Mouse (Mus musculus) left cerebral cortex, postnatal 25 days (tissue): ENCODE results near the gene Pex16. TPM values are rescaled to one million over a fixed set of nuclear protein-coding genes. Genes with fewer than 3 reads are reported as not detected.
A peak's percentile ranks its signal among the peaks of the same experiment; 100 is the strongest.

Experiments used
- DNase-seq, 2 experiments: peaks; one replicate each; pipeline ENCODE4 v3.0.0; 2022; ENCODE audit warnings: low spot score in 2 of 2, mixed read lengths in 1 of 2
- intact Hi-C: fragments of 180-260 bp; cut with DNase I; formaldehyde crosslinking; loops from one replicate; pipeline ENCODE4 v1.15.1; 2025
- total RNA-seq, 2 experiments: library from RNA; stranded (reverse); gene quantifications; 2 replicates each; pipeline ENCODE4 v1.2.3; 2021

The Pex16 gene
- total RNA-seq: 10 to 100 TPM; 31.1 to 35.5 TPM

DNA sequence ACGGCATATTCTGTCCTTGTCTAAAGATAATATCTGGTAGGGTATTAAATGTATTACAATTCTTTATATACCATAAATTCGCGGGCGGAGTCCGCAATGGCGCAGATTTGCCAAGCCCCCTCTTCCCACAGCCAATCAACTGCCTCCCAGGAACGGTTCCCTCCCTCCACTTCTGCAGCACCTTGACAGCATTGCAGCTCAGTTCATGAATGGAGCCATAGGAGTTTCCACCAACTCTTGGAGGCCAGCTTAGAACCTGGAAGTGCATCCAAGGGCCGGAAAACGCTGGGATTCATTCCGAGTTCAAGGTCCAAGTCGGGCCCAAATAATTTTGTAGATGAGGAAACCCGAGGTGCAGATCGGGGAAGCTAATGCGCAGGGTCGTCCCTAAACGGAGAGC is at the start of gene Pex16, which contains the start of gene Large2:
Pex16 (plus strand) TSS at position 163 of the 400 bp plus-strand sequence.
Large2 (minus strand) TSS at position 356 of the 400 bp plus-strand sequence.
- intact Hi-C loops: no loop called here
- DNase-seq: peak; percentile 47 to 78

DNA sequence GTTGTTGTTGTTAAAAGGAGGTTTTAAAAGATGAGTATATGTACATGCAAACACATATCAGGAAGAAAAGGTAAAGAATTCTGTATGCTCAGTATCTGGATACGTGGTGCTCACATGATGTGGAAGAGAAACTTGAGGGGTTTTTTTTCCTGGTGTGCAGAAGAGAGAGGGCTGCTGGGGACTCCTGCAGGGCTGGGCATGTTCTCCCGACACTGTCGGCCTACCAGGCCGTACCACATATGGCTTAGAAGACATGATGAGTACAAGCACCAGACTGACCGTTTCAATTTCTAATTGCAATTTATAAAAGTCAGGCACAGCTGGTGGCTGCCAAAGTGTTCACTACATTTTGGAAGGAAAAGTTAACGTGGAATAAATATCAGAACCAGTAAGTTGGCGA is 48.8 kb upstream of the Pex16 start:
- intact Hi-C loops: no loop called here
- DNase-seq: no peak

DNA sequence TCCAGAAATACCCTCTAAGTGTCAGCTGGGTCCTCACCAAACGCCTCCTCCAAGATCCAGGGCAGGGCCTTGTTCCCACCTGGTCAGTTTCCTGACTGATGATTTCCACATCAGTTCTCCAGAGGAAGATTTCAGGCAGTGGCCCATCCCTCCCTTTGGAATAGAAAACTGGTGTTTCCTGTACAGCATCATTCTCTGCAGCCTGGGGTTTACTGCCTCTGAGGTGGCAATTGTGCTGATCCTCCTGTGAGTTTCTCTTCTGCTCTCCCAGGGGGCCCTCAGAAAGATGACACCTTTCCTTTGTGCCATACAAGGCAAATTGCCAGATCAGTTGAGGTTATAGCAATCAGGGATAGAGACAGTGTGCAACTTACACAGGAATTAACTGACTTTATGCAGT is 48.3 kb upstream of the Pex16 start:
- DNase-seq: no peak

DNA sequence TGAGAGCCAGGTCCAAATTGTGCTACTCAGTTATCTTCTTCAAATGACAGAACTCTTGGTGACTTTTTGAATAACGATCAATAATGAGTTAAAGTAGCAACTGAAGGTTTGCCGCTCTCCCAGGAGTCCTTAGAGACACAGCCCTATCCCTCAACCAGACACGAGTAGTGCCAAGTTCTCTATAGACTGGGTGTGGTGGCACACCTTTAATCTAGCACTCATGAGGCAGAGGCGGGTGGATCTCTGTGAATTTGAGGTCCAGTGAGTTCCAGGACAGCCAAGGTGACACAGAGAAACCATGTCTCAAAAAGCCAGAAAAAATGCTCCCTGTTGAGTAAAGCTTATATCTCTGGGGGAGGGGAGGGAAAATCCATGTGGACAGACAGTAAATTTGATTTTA is 46.9 kb upstream of the Pex16 start:
- intact Hi-C loops: no loop called here
- DNase-seq: no peak

More for the DNA sequence above, 48.3 kb upstream of the Pex16 start:
- intact Hi-C loops: no loop called here

GRCm38 (mm10) chr2:92328206-92328605 is 46.3 kb upstream of the Pex16 start:
- no peak for DNase-seq
- intact Hi-C loops: no loop called here

DNA sequence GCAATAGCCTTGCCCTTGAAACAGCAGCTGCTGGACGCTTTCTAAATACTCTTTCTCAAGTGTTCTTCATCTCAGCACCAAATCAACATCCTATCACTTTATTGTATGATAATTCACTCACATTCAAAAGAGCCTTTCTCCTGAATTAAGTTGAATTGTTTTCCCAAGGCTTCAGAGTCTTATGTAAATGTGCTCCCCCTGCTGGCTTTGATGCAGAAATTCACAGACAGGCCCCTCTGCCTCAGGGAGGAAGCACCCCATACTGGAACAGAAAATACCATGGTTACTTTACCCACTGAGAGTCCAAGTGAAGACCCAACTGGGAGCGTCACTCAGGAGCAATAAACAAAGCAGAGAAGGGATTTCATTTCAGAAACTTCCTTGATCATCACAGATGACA is 43.6 kb upstream of the Pex16 start:
- intact Hi-C loops: loop anchor here (2.0 to 10.0 kb wide), 2 partner anchors 34 to 336 kb away; no protein-coding TSS in a partner anchor
- DNase-seq: peak; percentile 42 to 63

DNA sequence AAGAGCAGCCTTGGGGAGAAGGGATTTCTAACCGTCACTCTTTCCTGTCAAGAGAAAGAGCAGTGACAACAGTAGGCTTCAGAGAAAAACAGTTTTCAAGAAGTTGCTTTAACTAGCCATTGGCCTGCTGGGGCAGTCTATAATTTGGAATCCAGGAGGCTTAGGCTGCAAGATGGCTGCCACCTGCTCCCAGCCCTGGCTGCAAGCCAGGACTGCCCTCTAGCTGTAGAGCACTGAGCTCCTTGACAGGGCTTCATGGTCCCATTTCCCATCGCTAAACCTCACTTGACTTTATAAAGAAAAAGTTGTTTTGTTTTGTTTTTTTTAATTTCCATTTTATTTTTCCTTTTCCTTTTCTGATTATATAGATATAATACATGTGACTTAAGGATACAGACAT is 43.1 kb upstream of the Pex16 start:
- intact Hi-C loops: loop anchor here (2.0 to 10.0 kb wide), 2 partner anchors 35 to 337 kb away; no protein-coding TSS in a partner anchor
- no peak for DNase-seq

- no peak for DNase-seq
- intact Hi-C loops: loop anchor here (2.0 to 10.0 kb wide), 2 partner anchors 35 to 337 kb away; no protein-coding TSS in a partner anchor
Observed at GRCm38 (mm10) chr2:92331871-92332270, 42.6 kb upstream of the Pex16 start.

DNA sequence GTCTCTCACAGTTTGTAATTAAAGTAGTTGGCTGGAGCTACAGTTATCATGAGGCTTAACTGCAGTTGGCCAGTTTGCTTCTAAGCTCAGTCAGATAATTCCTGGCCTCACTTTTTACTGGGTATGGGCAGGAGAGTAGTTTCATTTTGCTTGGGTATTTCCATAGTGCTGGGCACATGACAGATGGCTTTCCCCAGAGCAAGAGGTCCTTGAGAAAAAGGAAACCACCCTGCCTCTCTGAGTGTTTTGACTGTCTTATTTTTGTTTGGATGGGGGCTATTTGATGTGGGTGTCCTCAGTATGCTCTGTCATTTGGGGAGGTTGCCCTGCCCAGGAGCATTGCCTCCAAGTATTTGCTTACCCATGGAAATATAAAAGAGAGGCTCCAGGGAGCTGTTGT is 32.1 kb upstream of the Pex16 start:
- no peak for DNase-seq
- intact Hi-C loops: no loop called here

- no peak for DNase-seq
- intact Hi-C loops: no loop called here
Observed at GRCm38 (mm10) chr2:92347191-92347590, 27.3 kb upstream of the Pex16 start.

GRCm38 (mm10) chr2:92349589-92350425 is 24.7 kb upstream of the Pex16 start:
- intact Hi-C loops: no loop called here
- no peak for DNase-seq

DNA sequence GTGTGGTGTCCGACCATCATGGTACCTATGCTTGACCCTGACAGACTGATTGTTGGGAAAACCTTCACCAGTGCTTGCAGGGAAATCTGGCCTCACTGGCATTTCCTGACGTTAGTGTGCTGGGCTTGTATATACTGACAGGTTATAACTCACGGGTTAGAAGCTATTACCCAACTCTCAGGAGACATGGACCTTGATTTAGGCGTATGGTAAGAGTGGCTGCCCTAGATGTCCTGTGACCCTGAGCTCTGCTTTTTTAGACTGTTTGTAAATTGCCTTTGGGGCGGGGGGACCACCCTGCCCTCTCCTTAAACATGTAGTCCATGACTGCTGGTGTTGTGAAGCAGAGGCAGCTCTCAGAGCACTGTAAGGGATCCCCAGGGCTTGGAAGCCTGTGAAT is 23.8 kb upstream of the Pex16 start:
- intact Hi-C loops: no loop called here

DNA sequence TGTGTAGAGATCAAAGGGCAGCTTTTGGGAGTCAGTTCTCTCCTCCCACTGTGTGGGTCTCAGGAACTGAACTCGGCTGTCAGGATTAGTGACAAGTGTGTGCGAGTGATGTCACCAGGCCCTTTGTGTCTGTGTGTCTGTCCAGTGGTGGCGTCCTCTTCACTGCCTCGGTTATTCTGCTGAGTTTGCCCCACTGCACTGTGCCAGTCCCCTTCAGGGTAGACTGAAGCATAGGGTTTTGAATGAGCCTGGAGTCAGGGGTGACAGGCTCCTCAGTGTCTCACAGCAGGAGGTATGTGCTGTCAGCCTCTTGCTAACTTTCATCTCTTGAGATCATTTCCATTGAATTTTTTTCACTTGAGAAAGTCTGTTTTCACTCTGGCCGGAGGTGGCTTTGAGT is 21.1 kb upstream of the Pex16 start:
- DNase-seq: no peak
- intact Hi-C loops: no loop called here

More for the DNA sequence above, 23.8 kb upstream of the Pex16 start:
- no peak for DNase-seq

GRCm38 (mm10) chr2:92354224-92354623 is 20.3 kb upstream of the Pex16 start:
- no peak for DNase-seq
- intact Hi-C loops: no loop called here

DNA sequence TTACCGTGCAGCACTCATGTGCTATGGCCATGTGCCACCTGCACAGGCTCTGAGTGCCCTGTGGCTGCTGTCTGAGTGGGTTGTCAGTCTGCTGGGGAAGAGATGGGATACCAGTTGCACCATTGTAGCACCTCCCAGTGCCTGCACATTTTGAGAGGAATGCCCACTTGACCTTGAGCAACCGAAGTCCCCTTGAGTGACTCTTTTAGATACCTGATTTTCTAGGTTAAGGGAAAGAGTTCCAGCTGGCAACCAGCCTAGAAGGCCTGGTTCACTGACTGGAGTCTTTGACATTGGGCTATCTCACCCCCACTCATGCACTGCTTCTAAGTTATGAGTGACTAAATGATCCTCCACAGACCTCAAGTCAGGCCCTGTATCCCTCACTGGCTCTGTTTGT is 15.2 kb upstream of the Pex16 start:
- intact Hi-C loops: no loop called here
- DNase-seq: no peak

- intact Hi-C loops: no loop called here
- DNase-seq: no peak
Observed at GRCm38 (mm10) chr2:92360186-92360823, 14.2 kb upstream of the Pex16 start.

GRCm38 (mm10) chr2:92360893-92361292 is 13.6 kb upstream of the Pex16 start:
- DNase-seq: no peak
- intact Hi-C loops: no loop called here

DNA sequence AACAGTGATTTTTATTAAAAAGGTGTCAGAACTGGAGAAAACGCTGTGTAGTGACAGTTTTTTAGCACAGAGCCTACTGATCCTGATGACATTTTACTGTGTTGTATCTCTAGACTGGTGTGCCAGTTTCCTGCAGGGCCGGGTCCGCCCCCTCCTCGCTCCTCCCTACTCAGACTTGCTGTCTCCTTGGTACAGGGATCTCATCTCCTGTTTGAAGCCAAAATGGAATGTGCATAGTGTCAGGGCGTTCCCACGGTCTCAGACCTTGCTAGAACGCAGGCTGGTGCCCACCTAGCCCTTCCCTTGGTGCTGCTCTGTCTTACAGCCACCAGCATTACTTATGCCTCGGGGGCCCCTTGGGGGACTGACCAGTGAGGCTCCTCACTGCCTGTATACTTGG is 12.7 kb upstream of the Pex16 start:
- no peak for DNase-seq
- intact Hi-C loops: no loop called here

DNA sequence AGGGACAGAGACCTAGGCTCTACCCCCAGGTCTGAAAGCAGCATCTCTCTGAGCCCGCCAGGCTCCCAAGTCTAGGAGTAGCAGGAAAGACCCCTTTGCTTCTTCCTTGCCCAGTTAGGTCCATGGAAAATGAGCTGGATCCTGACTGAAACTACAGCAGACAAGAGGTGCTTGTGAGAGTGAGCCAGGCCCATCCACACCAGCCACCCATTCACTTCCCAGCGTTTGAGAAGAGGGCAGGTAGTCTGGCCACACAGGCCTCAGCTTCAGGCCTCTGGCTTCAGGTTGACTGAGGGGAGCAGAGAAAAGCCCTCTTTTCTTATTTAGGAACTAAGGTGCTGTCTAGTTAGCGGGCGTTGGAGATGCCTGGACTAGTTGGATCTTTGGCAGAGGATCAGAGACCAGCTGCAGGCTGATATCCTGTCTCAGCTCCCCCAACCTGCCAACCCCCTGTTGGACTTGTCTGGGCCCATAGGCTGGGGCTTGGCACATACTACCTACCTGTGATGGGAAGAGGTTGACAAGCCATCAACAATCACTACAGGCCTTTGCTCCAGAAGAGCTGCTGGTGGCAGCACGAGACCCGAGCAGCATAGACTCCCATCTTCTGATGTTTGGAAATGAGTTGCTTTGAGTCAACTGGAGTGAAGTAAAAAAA is 11.8 kb upstream of the Pex16 start:
- intact Hi-C loops: no loop called here
- no peak for DNase-seq

DNA sequence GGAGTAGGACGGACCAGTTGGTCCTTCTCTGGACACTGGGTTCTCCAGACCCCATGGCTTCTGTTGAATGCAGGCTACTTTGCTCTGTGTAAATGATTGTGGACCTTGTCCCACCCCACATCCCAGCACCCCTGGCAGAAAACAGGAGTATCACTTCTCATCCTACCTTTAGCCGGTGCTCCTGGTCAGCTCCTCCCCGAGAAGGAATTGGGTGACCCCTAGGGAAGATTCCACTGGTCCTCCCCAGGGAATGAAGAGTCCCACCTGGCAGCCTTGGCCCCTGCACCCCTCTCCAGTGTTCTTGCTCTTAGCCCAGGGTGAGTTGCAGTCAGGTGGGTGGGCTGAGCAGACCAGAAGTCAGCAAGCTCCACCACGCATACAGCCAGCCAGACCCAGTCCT is 10.4 kb upstream of the Pex16 start:
- intact Hi-C loops: no loop called here
- DNase-seq: no peak
